Mouse (Mus musculus) heart, postnatal 0 days (tissue): ENCODE measurements at regions not wholly inside any gene's neighbourhood (a gene's known extent, or its start where the extent isn't known, plus 50 kb on each side); places are given as distances from the start of the nearest gene placed in this dataset.

ENCODE experiments used
- CTCF ChIP-seq: IDR thresholded peaks from 2 replicates; pipeline ENCODE4 v1.5.1; 2016; ENCODE audit warnings: antibody characterized with exemption, control low read depth, low read depth
- EP300 ChIP-seq: IDR thresholded peaks from 2 replicates; pipeline ENCODE4 v1.6.1; 2016; ENCODE audit warnings: antibody characterized with exemption, low read depth

DNA sequence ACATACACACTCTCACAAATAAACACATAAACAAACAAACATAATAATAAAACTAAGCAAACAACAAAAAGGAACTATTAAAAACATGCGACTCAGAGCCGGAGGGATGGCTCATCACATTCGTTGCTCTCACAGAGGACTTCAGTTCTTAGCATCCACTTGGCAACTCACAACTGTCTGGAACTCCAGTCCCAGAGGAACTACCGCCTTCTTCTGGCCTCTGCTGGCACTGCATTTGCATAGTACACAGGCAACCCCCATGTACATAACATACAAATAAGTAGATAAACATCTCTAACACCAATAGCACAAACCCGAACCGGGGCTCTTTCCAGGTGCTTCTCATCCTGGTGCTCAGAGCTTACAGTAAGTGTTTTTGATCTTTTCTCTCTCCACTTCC lies 81.9 kb downstream of the Cct8l1 start:
- TF ChIP-seq CTCF, result no peak
- no peak for TF ChIP-seq EP300
